Mouse (Mus musculus) thymus, adult 2 months (tissue): ENCODE data around the gene Anks1.
"Not testable (repeated sequence)": the region's sequence is repeated elsewhere in the genome, so short reads cannot be mapped to it uniquely, and the experiment has no call there.

Experiments used
- CTCF ChIP-seq: fragments of 200-500 bp; IDR thresholded peaks from 2 replicates; pipeline ENCODE4 v1.5.1; 2012; ENCODE audit warnings: mild to moderate bottlenecking, control low read depth, low read length, moderate library complexity, borderline replicate concordance; ENCODE audit not compliant: control insufficient read depth, poor library complexity, insufficient read depth; ENCODE audit errors: extremely low read depth
- POLR2A ChIP-seq: fragments of 200-500 bp; IDR thresholded peaks from 2 replicates; pipeline ENCODE4 v1.6.1; 2012; ENCODE audit warnings: mild to moderate bottlenecking, low read length, control low read depth, moderate library complexity; ENCODE audit not compliant: control insufficient read depth, poor library complexity, insufficient read depth; ENCODE audit errors: extremely low read depth

- TF ChIP-seq CTCF, POLR2A: not testable (repeated sequence)
Measured at GRCm38 (mm10) chr17:27999683-28000273, 90.7 kb downstream of the Anks1 start.
